Mouse (Mus musculus) CD4-positive, CD25-positive, alpha-beta regulatory T cell (primary cell): ENCODE results near the gene Bend6. TPM values are rescaled to one million over a fixed set of nuclear protein-coding genes. Genes with fewer than 3 reads are reported as not detected.

Experiments
- polyA plus RNA-seq: library from polyadenylated mRNA; unstranded; fragments of 100-300 nt; shearing (Covaris generic); gene quantifications from one replicate; pipeline ENCODE4 v1.2.1, GENCODE M21; 2017

The Bend6 gene
- polyA plus RNA-seq = 3.4 TPM

GRCm38 (mm10) chr1:33907421-33908190 is at the start of gene Bend6:
Gene Bend6 (minus strand): TSS chr1:33907816.

GRCm38 (mm10) chr1:33908191-33908962 is 761 bp upstream of the Bend6 start, which contains the start of gene Dst:
Gene Dst (plus strand): TSS chr1:33908225.

GRCm38 (mm10) chr1:33813868-33814794 is 93.5 kb downstream of the Bend6 start, which contains the start of gene Zfp451:
Gene Zfp451 (minus strand): TSS chr1:33814595.

Other genes starting within 250 kb of the Bend6 start
- 11.4 TPM for gene Prim2, start 238.0 kb downstream of the Bend6 start, polyA plus RNA-seq
- 10.7 TPM for gene Rab23, start 187.9 kb downstream of the Bend6 start, polyA plus RNA-seq
- 1.7 TPM for gene Bag2, start 150.0 kb downstream of the Bend6 start, polyA plus RNA-seq
- gene Zfp451, start 93.2 kb downstream of the Bend6 start, polyA plus RNA-seq = 34.5 TPM
- 15.8 TPM for gene Dst, start 409 bp upstream of the Bend6 start, polyA plus RNA-seq